In genomic region chr14:27596265-27596664, GRCm38 (mm10) we compare ENCODE assay signal across 8 mouse cellular contexts. TPM values are rescaled to one million over a fixed set of nuclear protein-coding genes. Genes with fewer than 3 reads are reported as not detected.
A peak's percentile ranks its signal among the peaks of the same experiment; 100 is the strongest.
DNase-seq lines count a peak whose midpoint lies in the region; ATAC-seq and TF ChIP-seq lines count a peak whose summit lies in the region.

No protein-coding gene starts in this region.

- DNase-seq in hindbrain, embryonic 10.5 days (ENCODE audit: low spot score): peak; percentile 75
- peak; percentile 53 for DNase-seq in c-Kit-positive CD71-positive TER-119-positive erythroid progenitor cells, embryonic 14.5 days (ENCODE audit: low spot score)
- DNase-seq in induced T-regulatory cell, adult 2 months (ENCODE audit: low read depth): peak; percentile 80
- peak; percentile 36 to 43 for DNase-seq in left cerebral cortex, postnatal 36 days (ENCODE audit: low spot score in 2 of 2)
- peak; percentile 88 for DNase-seq in stomach, postnatal 0 days (ENCODE audit: low spot score)

- no peaks in the 10 kb centered on the region for H3K79me2 ChIP-seq in myocyte (ENCODE audit: control insufficient read depth, insufficient read depth)

- H3K4me2 ChIP-seq in hindbrain, embryonic 12.5 days (replicated peaks): no peak overlapping the region
- H3K4me2 ChIP-seq in forebrain, embryonic 15.5 days (replicated peaks): no peak overlapping the region
- no peak overlapping the region for H3K4me2 ChIP-seq in myocyte (ENCODE audit: low read depth)
- no peak overlapping the region for H3K4me2 ChIP-seq in stomach, postnatal 0 days (replicated peaks; ENCODE audit: low read depth)

- WGBS in hindbrain, embryonic 10.5 days: 6% methylated on average over 7 of the region's 7 CpGs
- 6% methylated on average over 7 of the region's 7 CpGs for whole genome bisulfite sequencing in hindbrain, embryonic 12.5 days
- WGBS in forebrain, embryonic 15.5 days: 4% methylated on average over 7 of the region's 7 CpGs
- under 1% methylated on average over 7 of the region's 7 CpGs for WGBS in stomach, postnatal 0 days

- H3ac ChIP-seq in myocyte (ENCODE audit: control insufficient read depth, insufficient read length): no peak overlapping the region

- TF ChIP-seq EP300 in stomach, postnatal 0 days (optimal IDR thresholded peaks at IDR 0.05): no peak

- H3K36me3 ChIP-seq in hindbrain, embryonic 10.5 days: no peaks in the 10 kb centered on the region
- H3K36me3 ChIP-seq in hindbrain, embryonic 12.5 days: no peaks in the 10 kb centered on the region
- no peaks in the 10 kb centered on the region for H3K36me3 ChIP-seq in forebrain, embryonic 15.5 days
- no peaks in the 10 kb centered on the region for H3K36me3 ChIP-seq in myocyte (ENCODE audit: control insufficient read depth, insufficient read depth)
- H3K36me3 ChIP-seq in stomach, postnatal 0 days (ENCODE audit: control insufficient read depth, insufficient read depth, low read length): no peaks in the 10 kb centered on the region

- TF ChIP-seq POLR2A in myocyte (IDR thresholded peaks at IDR 0.05; ENCODE audit: insufficient read length, low read depth): no peak

- no peak overlapping the region for H3K27ac ChIP-seq in hindbrain, embryonic 10.5 days
- no peak overlapping the region for H3K27ac ChIP-seq in hindbrain, embryonic 12.5 days
- H3K27ac ChIP-seq in forebrain, embryonic 15.5 days (replicated peaks): no peak overlapping the region
- H3K27ac ChIP-seq in stomach, postnatal 0 days (replicated peaks): no peak overlapping the region

- H3K27me3 ChIP-seq in hindbrain, embryonic 10.5 days (ENCODE audit: insufficient read depth, poor library complexity, severe bottlenecking): no peaks in the 10 kb centered on the region
- no peaks in the 10 kb centered on the region for H3K27me3 ChIP-seq in hindbrain, embryonic 12.5 days
- no peaks in the 10 kb centered on the region for H3K27me3 ChIP-seq in forebrain, embryonic 15.5 days
- no peaks in the 10 kb centered on the region for H3K27me3 ChIP-seq in myocyte (ENCODE audit: control insufficient read depth, insufficient read depth, insufficient read length)
- no peaks in the 10 kb centered on the region for H3K27me3 ChIP-seq in stomach, postnatal 0 days (ENCODE audit: control insufficient read depth, insufficient read depth, low read length)

- intact Hi-C loops in left cerebral cortex, postnatal 36 days (cut with DNase I): loop anchor here (2.0 kb wide), 1 partner anchor 145 kb away; no protein-coding TSS in a partner anchor

- no peak for ATAC-seq in hindbrain, embryonic 12.5 days (ENCODE audit: low FRiP score)
- ATAC-seq in forebrain, embryonic 15.5 days (replicated peaks): peak; percentile 89
- peak; percentile 84 for ATAC-seq in stomach, postnatal 0 days (ENCODE audit: low FRiP score, low TSS enrichment)

- peak; percentile 83 for TF ChIP-seq CTCF in stomach, postnatal 0 days (IDR thresholded peaks at IDR 0.05; ENCODE audit: low read depth)

- peaks cover 6% of the 10 kb centered on the region; the same call in 1 of the 2 replicates for H3K9me3 ChIP-seq in hindbrain, embryonic 10.5 days
- H3K9me3 ChIP-seq in hindbrain, embryonic 12.5 days (replicated peaks): no peaks in the 10 kb centered on the region
- 0 out of 2 replicates have a peak, but pooled peaks cover 6% of the 10 kb centered on the region for H3K9me3 ChIP-seq in forebrain, embryonic 15.5 days
- no peaks in the 10 kb centered on the region for H3K9me3 ChIP-seq in stomach, postnatal 0 days (ENCODE audit: control insufficient read depth, low read length)

- no peak overlapping the region for H3K9ac ChIP-seq in hindbrain, embryonic 12.5 days
- H3K9ac ChIP-seq in forebrain, embryonic 15.5 days (replicated peaks): no peak overlapping the region
- no peak overlapping the region for H3K9ac ChIP-seq in stomach, postnatal 0 days (ENCODE audit: low read length)

- no peak overlapping the region for H3K4me3 ChIP-seq in hindbrain, embryonic 10.5 days
- H3K4me3 ChIP-seq in hindbrain, embryonic 12.5 days: no peak overlapping the region
- H3K4me3 ChIP-seq in forebrain, embryonic 15.5 days: no peak overlapping the region
- no peak overlapping the region for H3K4me3 ChIP-seq in myocyte
- H3K4me3 ChIP-seq in stomach, postnatal 0 days (ENCODE audit: low read depth, low read length): no peak overlapping the region

- H3K4me1 ChIP-seq in hindbrain, embryonic 10.5 days (replicated peaks): no peaks in the 10 kb centered on the region
- no peaks in the 10 kb centered on the region for H3K4me1 ChIP-seq in hindbrain, embryonic 12.5 days
- no peaks in the 10 kb centered on the region for H3K4me1 ChIP-seq in forebrain, embryonic 15.5 days
- H3K4me1 ChIP-seq in stomach, postnatal 0 days (replicated peaks; ENCODE audit: control insufficient read depth, insufficient read depth): no peaks in the 10 kb centered on the region

TF ChIP-seq in myocyte, 11 proteins besides CTCF, POLR2A, EP300 and RAD21:
- peak; percentile 61 for TF ChIP-seq MAX (IDR thresholded peaks at IDR 0.05; ENCODE audit: low read depth)
- peak; percentile 76 for TF ChIP-seq USF1 (IDR thresholded peaks at IDR 0.05; ENCODE audit: low read depth)
- no peak for TF ChIP-seq POLR2AphosphoS2 (IDR thresholded peaks at IDR 0.05; ENCODE audit: insufficient read length, low read depth)
- TF ChIP-seq SRF (IDR thresholded peaks at IDR 0.05; ENCODE audit: control insufficient read depth, insufficient read length, low read depth): no peak
- TF ChIP-seq REST (IDR thresholded peaks at IDR 0.05; ENCODE audit: insufficient read depth, insufficient read length): peak; percentile 79
- no peak for TF ChIP-seq TCF3 (IDR thresholded peaks at IDR 0.05; ENCODE audit: insufficient read length, low read depth)

RNA-seq across cellular contexts. Expression of gene Erc2, which starts 26.0 kb away (rescaled TPM):
- polyA plus RNA-seq in hindbrain, embryonic 10.5 days (2016; fragmentation: Nextera tagmentation; extraction: Ambion mirVana): 9.7 and 15.3 TPM in 2 replicates
- 36.0 and 39.4 TPM in 2 replicates for polyA plus RNA-seq in hindbrain, embryonic 12.5 days (2016; fragmentation: Nextera tagmentation; extraction: Ambion mirVana)
- polyA plus RNA-seq in forebrain, embryonic 15.5 days (2015; fragmentation: Nextera tagmentation; extraction: Ambion mirVana): 63.4 and 69.7 TPM in 2 replicates
- 100 to 1,000 TPM; 202 to 240 TPM for total RNA-seq in left cerebral cortex, postnatal 36 days (2021)
- polyA plus RNA-seq in myocyte (2012; fragmentation: generic; extraction: Trizol): 0.53 TPM
- polyA plus RNA-seq in stomach, postnatal 0 days (2015; fragmentation: Nextera tagmentation; extraction: Ambion mirVana): 2.3 and 3.0 TPM in 2 replicates
